Mouse (Mus musculus): ENCODE measurements around the gene Tpd52l1. TPM values are rescaled to one million over a fixed set of nuclear protein-coding genes. Genes with fewer than 3 reads are reported as not detected.
"Not testable (repeated sequence)": the region's sequence is repeated elsewhere in the genome, so short reads cannot be mapped to it uniquely, and the experiment has no call there.

Tpd52l1 gene
- polyA plus RNA-seq, 1 experiment from 2014 or later = 19.3 TPM

- no peak overlapping the region for H3K4me2 ChIP-seq (ENCODE audit: low read depth, low read length)
- no peaks in the 10 kb centered on the region for H3K27me3 ChIP-seq (ENCODE audit: control insufficient read depth, insufficient read depth, low read depth, low read length)
- H3K4me1 ChIP-seq (replicated peaks; ENCODE audit: control insufficient read depth, insufficient read depth, low read length) = 0 out of 2 replicates have a peak, but pooled peaks cover 2% of the 10 kb centered on the region
- no peaks in the 10 kb centered on the region for H3K9me3 ChIP-seq (ENCODE audit: control insufficient read depth, low read length)
- ATAC-seq (ENCODE audit: low read depth) = no peak
- H3K36me3 ChIP-seq (ENCODE audit: control insufficient read depth, insufficient read depth, low read length) = no peaks in the 10 kb centered on the region
- no peak overlapping the region for H3K4me3 ChIP-seq (ENCODE audit: low read length)
- H3K9ac ChIP-seq (ENCODE audit: low read length) = no peak overlapping the region
- H3K27ac ChIP-seq (ENCODE audit: low read length) = no peak overlapping the region
Measured at GRCm38 (mm10) chr10:31441491-31441890, 4.3 kb downstream of the Tpd52l1 start.

- Histone ChIP-seq H3K4me1 (replicated peaks; ENCODE audit: control insufficient read depth, insufficient read depth, low read length) (no peaks in the 10 kb centered on the region), H3K9me3 (ENCODE audit: control insufficient read depth, low read length) (no peaks in the 10 kb centered on the region), H3K27me3 (ENCODE audit: control insufficient read depth, insufficient read depth, low read depth, low read length) (no peaks in the 10 kb centered on the region), H3K4me2 (ENCODE audit: low read depth, low read length) (no peak overlapping the region), H3K36me3 (ENCODE audit: control insufficient read depth, insufficient read depth, low read length) (no peaks in the 10 kb centered on the region), H3K27ac (ENCODE audit: low read length) (no peak overlapping the region), H3K4me3 (ENCODE audit: low read length) (no peak overlapping the region), H3K9ac (ENCODE audit: low read length) (no peak overlapping the region)
- WGBS = 71% methylated on average over 4 of the region's 4 CpGs
- no peak for ATAC-seq (ENCODE audit: low read depth)
Measured at GRCm38 (mm10) chr10:31436047-31436446, 9.7 kb downstream of the Tpd52l1 start.

- Histone ChIP-seq H3K9ac (ENCODE audit: low read length) (no peak overlapping the region), H3K4me1 (replicated peaks; ENCODE audit: control insufficient read depth, insufficient read depth, low read length) (no peaks in the 10 kb centered on the region; the same call in 1 of the 2 replicates), H3K4me2 (ENCODE audit: low read depth, low read length) (no peak overlapping the region), H3K36me3 (ENCODE audit: control insufficient read depth, insufficient read depth, low read length) (no peaks in the 10 kb centered on the region), H3K9me3 (ENCODE audit: control insufficient read depth, low read length) (no peaks in the 10 kb centered on the region), H3K27me3 (ENCODE audit: control insufficient read depth, insufficient read depth, low read depth, low read length) (no peaks in the 10 kb centered on the region), H3K4me3 (ENCODE audit: low read length) (no peak overlapping the region), H3K27ac (ENCODE audit: low read length) (no peak overlapping the region)
- ATAC-seq (ENCODE audit: low read depth) = no peak
Measured at GRCm38 (mm10) chr10:31417956-31418355, 27.8 kb downstream of the Tpd52l1 start.

- Histone ChIP-seq H3K9ac (ENCODE audit: low read length) (no peak overlapping the region), H3K4me1 (replicated peaks; ENCODE audit: control insufficient read depth, insufficient read depth, low read length) (no peaks in the 10 kb centered on the region), H3K9me3 (ENCODE audit: control insufficient read depth, low read length) (no peaks in the 10 kb centered on the region), H3K27ac (ENCODE audit: low read length) (no peak overlapping the region), H3K4me3 (ENCODE audit: low read length) (no peak overlapping the region), H3K4me2 (ENCODE audit: low read depth, low read length) (no peak overlapping the region), H3K36me3 (ENCODE audit: control insufficient read depth, insufficient read depth, low read length) (no peaks in the 10 kb centered on the region), H3K27me3 (ENCODE audit: control insufficient read depth, insufficient read depth, low read depth, low read length) (no peaks in the 10 kb centered on the region)
- ATAC-seq (ENCODE audit: low read depth) = no peak
- 45% methylated on average over 1 of the region's 1 CpGs for WGBS
Measured at GRCm38 (mm10) chr10:31392990-31393389, 52.8 kb downstream of the Tpd52l1 start.

- Histone ChIP-seq H3K4me2 (ENCODE audit: low read depth, low read length) (no peak overlapping the region), H3K4me3 (ENCODE audit: low read length) (no peak overlapping the region), H3K27me3 (ENCODE audit: control insufficient read depth, insufficient read depth, low read depth, low read length) (no peaks in the 10 kb centered on the region), H3K9me3 (ENCODE audit: control insufficient read depth, low read length) (no peaks in the 10 kb centered on the region), H3K36me3 (ENCODE audit: control insufficient read depth, insufficient read depth, low read length) (no peaks in the 10 kb centered on the region), H3K9ac (ENCODE audit: low read length) (no peak overlapping the region), H3K27ac (ENCODE audit: low read length) (no peak overlapping the region), H3K4me1 (replicated peaks; ENCODE audit: control insufficient read depth, insufficient read depth, low read length) (no peaks in the 10 kb centered on the region)
- 66% methylated on average over 4 of the region's 4 CpGs for WGBS
- ATAC-seq (ENCODE audit: low read depth) = no peak
Measured at GRCm38 (mm10) chr10:31390777-31391395, 54.9 kb downstream of the Tpd52l1 start.

GRCm38 (mm10) chr10:31388566-31388965 is 57.2 kb downstream of the Tpd52l1 start:
- H3K4me3 ChIP-seq (ENCODE audit: low read length); H3K9me3 ChIP-seq (ENCODE audit: control insufficient read depth, low read length); H3K9ac ChIP-seq (ENCODE audit: low read length); H3K4me1 ChIP-seq (replicated peaks; ENCODE audit: control insufficient read depth, insufficient read depth, low read length); H3K36me3 ChIP-seq (ENCODE audit: control insufficient read depth, insufficient read depth, low read length); H3K27me3 ChIP-seq (ENCODE audit: control insufficient read depth, insufficient read depth, low read depth, low read length); H3K27ac ChIP-seq (ENCODE audit: low read length); ATAC-seq (ENCODE audit: low read depth); H3K4me2 ChIP-seq (ENCODE audit: low read depth, low read length): not testable (repeated sequence)
- WGBS = 58% methylated on average over 1 of the region's 1 CpGs

GRCm38 (mm10) chr10:31370200-31370599 is 75.6 kb downstream of the Tpd52l1 start:
- H3K9me3 ChIP-seq (ENCODE audit: control insufficient read depth, low read length); H3K9ac ChIP-seq (ENCODE audit: low read length); H3K27ac ChIP-seq (ENCODE audit: low read length); H3K4me2 ChIP-seq (ENCODE audit: low read depth, low read length); H3K4me1 ChIP-seq (replicated peaks; ENCODE audit: control insufficient read depth, insufficient read depth, low read length); H3K4me3 ChIP-seq (ENCODE audit: low read length); ATAC-seq (ENCODE audit: low read depth); H3K36me3 ChIP-seq (ENCODE audit: control insufficient read depth, insufficient read depth, low read length); H3K27me3 ChIP-seq (ENCODE audit: control insufficient read depth, insufficient read depth, low read depth, low read length): not testable (repeated sequence)
- WGBS = 5% methylated on average over 4 of the region's 5 CpGs

GRCm38 (mm10) chr10:31359749-31360148 is 86.0 kb downstream of the Tpd52l1 start:
- H3K4me1 ChIP-seq (replicated peaks; ENCODE audit: control insufficient read depth, insufficient read depth, low read length) = no peaks in the 10 kb centered on the region
- no peak overlapping the region for H3K9ac ChIP-seq (ENCODE audit: low read length)
- no peaks in the 10 kb centered on the region for H3K27me3 ChIP-seq (ENCODE audit: control insufficient read depth, insufficient read depth, low read depth, low read length)
- no peaks in the 10 kb centered on the region for H3K36me3 ChIP-seq (ENCODE audit: control insufficient read depth, insufficient read depth, low read length)
- ATAC-seq (ENCODE audit: low read depth) = no peak
- H3K4me2 ChIP-seq (ENCODE audit: low read depth, low read length) = no peak overlapping the region
- WGBS = 71% methylated on average over 4 of the region's 4 CpGs
- no peak overlapping the region for H3K4me3 ChIP-seq (ENCODE audit: low read length)
- no peak overlapping the region for H3K27ac ChIP-seq (ENCODE audit: low read length)
- H3K9me3 ChIP-seq (ENCODE audit: control insufficient read depth, low read length) = no peaks in the 10 kb centered on the region

GRCm38 (mm10) chr10:31354886-31355461 is 90.8 kb downstream of the Tpd52l1 start:
- WGBS = 76% methylated on average over 7 of the region's 7 CpGs
- H3K36me3 ChIP-seq (ENCODE audit: control insufficient read depth, insufficient read depth, low read length) = no peaks in the 10 kb centered on the region
- no peak overlapping the region for H3K4me3 ChIP-seq (ENCODE audit: low read length)
- no peak for ATAC-seq (ENCODE audit: low read depth)
- H3K4me2 ChIP-seq (ENCODE audit: low read depth, low read length) = no peak overlapping the region
- H3K9me3 ChIP-seq (ENCODE audit: control insufficient read depth, low read length) = no peaks in the 10 kb centered on the region
- no peaks in the 10 kb centered on the region for H3K4me1 ChIP-seq (replicated peaks; ENCODE audit: control insufficient read depth, insufficient read depth, low read length)
- no peak overlapping the region for H3K27ac ChIP-seq (ENCODE audit: low read length)
- H3K9ac ChIP-seq (ENCODE audit: low read length) = no peak overlapping the region
- H3K27me3 ChIP-seq (ENCODE audit: control insufficient read depth, insufficient read depth, low read depth, low read length) = no peaks in the 10 kb centered on the region

Data from lung, embryonic 16.5 days (tissue).